Mouse (Mus musculus) hindbrain, postnatal 0 days (tissue): Measurements from ENCODE around the gene Mlph. TPM values are rescaled to one million over a fixed set of nuclear protein-coding genes. Genes with fewer than 3 reads are reported as not detected.

ENCODE experiments used
- ATAC-seq: fragments of 200-750 bp; cut with Nextera tagmentation; 2 replicates; pipeline ENCODE4 v1.8.0; 2017; ENCODE audit warnings: mild to moderate bottlenecking, moderate TSS enrichment, moderate library complexity
- DNase-seq: peaks from one replicate; pipeline ENCODE4 v3.0.0-alpha.2; 2015; ENCODE audit warnings: low spot score
- H3K27ac ChIP-seq: fragments of 300-500 bp; sonication (generic); 2 replicates; pipeline ENCODE4 v1.5.1; 2014; ENCODE audit warnings: mild to moderate bottlenecking
- H3K27me3 ChIP-seq: fragments of 300-500 bp; sonication (generic); 2 replicates; pipeline ENCODE4 v1.6.1; 2014; ENCODE audit warnings: low read length, mixed read lengths; ENCODE audit not compliant: insufficient read depth
- H3K36me3 ChIP-seq: fragments of 300-500 bp; sonication (generic); 2 replicates; pipeline ENCODE4 v1.6.1; 2014; ENCODE audit warnings: low read length, mixed read lengths; ENCODE audit not compliant: insufficient read depth
- H3K4me1 ChIP-seq: fragments of 300-500 bp; sonication (generic); 2 replicates; pipeline ENCODE4 v1.6.1; 2014; ENCODE audit warnings: antibody characterized with exemption, low read length, mixed read lengths; ENCODE audit not compliant: insufficient read depth
- H3K4me2 ChIP-seq: fragments of 300-500 bp; sonication (generic); 2 replicates; pipeline ENCODE4 v1.6.1; 2014; ENCODE audit warnings: low read depth, mild to moderate bottlenecking, low read length, moderate library complexity, mixed read lengths
- H3K4me3 ChIP-seq: fragments of 300-500 bp; sonication (generic); 2 replicates; pipeline ENCODE4 v1.5.1; 2014; ENCODE audit warnings: low read length
- H3K9ac ChIP-seq: fragments of 300-500 bp; sonication (generic); replicated peaks from 2 replicates; pipeline ENCODE4 v1.6.1; 2014; ENCODE audit warnings: mild to moderate bottlenecking, low read length, moderate library complexity, mixed read lengths
- H3K9me3 ChIP-seq: fragments of 300-500 bp; sonication (generic); 2 replicates; pipeline ENCODE4 v1.6.1; 2016; ENCODE audit warnings: low read length, mixed read lengths
- CTCF ChIP-seq: IDR thresholded peaks from 2 replicates; pipeline ENCODE4 v1.5.1; 2016; ENCODE audit warnings: antibody characterized with exemption, control low read depth, low read depth
- WGBS: fragments of 180-500 bp; shearing (Covaris S2); extraction: QIAGEN DNeasy Blood & Tissue Kit; methylation state at CpG from one replicate; pipeline ENCODE4 v1.1.7; 2014; 5-methylcytosine and 5-hydroxymethylcytosine counted together
- polyA plus RNA-seq: library from polyadenylated mRNA; unstranded; fragments of >200 nt; fragmentation: Nextera tagmentation; extraction: Ambion mirVana; gene quantifications from 2 replicates; pipeline ENCODE4 v1.2.1, GENCODE M21; 2015
- total RNA-seq: library from RNA; depleted of rRNA; stranded (reverse); fragments of >200 nt; gene quantifications from 2 replicates; pipeline ENCODE4 v1.2.3, GENCODE M21; 2014

Mlph gene
- total and polyA plus RNA-seq, 2 experiments from 2014 or later = 0.51 to 0.63 TPM

DNA sequence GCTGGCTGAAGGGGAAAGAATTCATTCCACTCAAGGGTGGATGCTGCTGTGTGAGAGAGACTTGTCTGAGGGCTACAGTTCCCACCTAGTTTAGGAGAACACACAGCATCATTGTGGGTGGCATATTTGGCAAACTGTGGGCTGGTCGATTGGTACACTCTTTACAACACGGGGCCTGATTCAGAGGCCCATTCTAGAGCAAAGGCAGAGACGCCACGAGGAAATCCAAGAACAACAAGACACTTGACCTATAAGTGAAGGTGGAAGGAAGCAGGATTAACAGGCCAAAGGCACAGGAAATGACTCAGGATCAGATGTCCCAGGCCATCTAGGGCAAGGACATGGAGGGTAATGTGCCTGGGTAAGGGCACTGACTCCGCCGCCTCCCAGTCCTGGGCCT is 14.5 kb upstream of the Mlph start:
- TF ChIP-seq CTCF = no peak
- H3K27me3 ChIP-seq = no peaks in the 10 kb centered on the region
- DNase-seq = no peak
- H3K9me3 ChIP-seq = no peaks in the 10 kb centered on the region
- peaks cover 5% of the 10 kb centered on the region; the same call in 1 of the 2 replicates for H3K4me1 ChIP-seq
- H3K9ac ChIP-seq = no peak overlapping the region
- H3K4me3 ChIP-seq = no peak overlapping the region
- no peak for ATAC-seq
- H3K4me2 ChIP-seq = no peak overlapping the region
- WGBS = 85% methylated on average over 6 of the region's 6 CpGs
- no peaks in the 10 kb centered on the region for H3K36me3 ChIP-seq
- no peak overlapping the region for H3K27ac ChIP-seq

DNA sequence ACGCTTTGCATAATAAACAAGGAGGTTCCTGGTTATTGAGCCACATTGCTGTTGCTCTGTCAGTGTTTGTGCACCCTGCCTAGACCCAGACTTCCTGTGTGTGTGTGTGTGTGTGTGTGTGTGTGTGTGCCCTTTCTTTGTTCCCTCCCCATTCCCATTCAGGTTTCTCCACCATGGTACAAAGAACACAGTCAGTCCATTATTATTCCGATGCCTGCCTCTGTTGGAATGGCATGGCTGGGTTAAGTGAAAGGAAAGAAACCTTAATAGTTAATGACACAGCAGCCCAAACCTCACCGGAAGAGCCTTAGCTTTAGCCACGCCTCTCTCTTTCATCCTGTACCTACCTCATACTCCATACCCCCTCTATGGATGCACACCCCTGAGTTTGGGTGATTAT is 13.6 kb upstream of the Mlph start:
- Histone ChIP-seq H3K4me2 (no peak overlapping the region), H3K4me3 (no peak overlapping the region), H3K27ac (no peak overlapping the region), H3K27me3 (no peaks in the 10 kb centered on the region), H3K36me3 (no peaks in the 10 kb centered on the region), H3K9me3 (no peaks in the 10 kb centered on the region), H3K4me1 (peaks cover 5% of the 10 kb centered on the region; the same call in 1 of the 2 replicates), H3K9ac (no peak overlapping the region)
- no peak for DNase-seq
- ATAC-seq = no peak
- no peak for TF ChIP-seq CTCF
- WGBS = 47% methylated on average over 4 of the region's 4 CpGs

DNA sequence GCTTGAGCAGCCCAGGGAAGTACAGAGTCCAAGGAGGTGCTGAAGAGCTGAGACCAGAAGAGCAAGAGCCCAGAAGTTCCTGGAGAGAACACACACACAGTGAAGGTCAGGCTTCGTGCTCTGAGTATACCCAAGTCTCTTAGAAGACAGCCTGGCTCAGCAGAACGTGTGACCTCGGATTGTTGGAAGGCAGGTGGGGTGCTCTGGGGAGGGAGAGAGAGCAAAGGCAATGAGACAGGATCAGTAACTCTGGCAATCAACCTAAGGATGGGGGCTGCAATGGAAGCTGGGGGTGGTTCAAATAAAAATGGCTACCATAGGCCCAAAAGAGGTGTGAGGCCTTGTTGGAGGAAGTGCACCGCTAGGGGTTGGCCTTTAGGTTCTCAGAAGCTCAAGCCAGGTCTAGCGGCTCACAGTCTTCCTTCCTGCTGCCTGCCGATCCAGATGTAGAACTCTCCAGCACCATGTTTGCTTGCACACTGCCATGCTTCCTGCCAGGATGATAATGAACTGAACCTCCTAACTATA is 13.1 kb upstream of the Mlph start:
- Histone ChIP-seq H3K36me3 (no peaks in the 10 kb centered on the region), H3K4me3 (no peak overlapping the region), H3K4me2 (no peak overlapping the region), H3K27me3 (no peaks in the 10 kb centered on the region), H3K4me1 (peaks cover 5% of the 10 kb centered on the region; the same call in 1 of the 2 replicates), H3K9me3 (no peaks in the 10 kb centered on the region), H3K27ac (no peak overlapping the region), H3K9ac (no peak overlapping the region)
- ATAC-seq = no peak
- no peak for TF ChIP-seq CTCF
- WGBS = 87% methylated on average over 6 of the region's 6 CpGs
- no peak for DNase-seq

DNA sequence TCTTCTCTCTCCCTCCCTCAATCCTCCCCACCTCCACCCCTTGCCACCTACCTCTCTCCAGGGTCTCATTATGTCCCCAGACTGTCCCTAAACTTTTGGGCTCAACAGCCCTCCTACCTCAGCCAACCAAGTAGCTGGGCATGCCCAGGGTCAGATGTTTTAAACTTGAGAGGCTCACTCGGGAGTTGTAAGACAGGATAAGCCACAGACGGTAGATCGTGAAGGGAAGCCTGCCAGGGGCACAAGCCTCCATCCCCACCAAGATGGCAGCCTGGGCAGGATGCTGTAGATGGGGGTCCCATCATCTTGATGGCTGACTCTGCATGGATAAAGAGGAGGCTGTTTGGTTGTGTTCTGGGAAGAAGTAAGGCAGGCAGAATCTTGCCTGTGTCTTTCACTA is 12.1 kb upstream of the Mlph start:
- H3K27me3 ChIP-seq = no peaks in the 10 kb centered on the region
- ATAC-seq = no peak
- H3K4me1 ChIP-seq = peaks cover 5% of the 10 kb centered on the region; the same call in 1 of the 2 replicates
- no peaks in the 10 kb centered on the region for H3K36me3 ChIP-seq
- no peak overlapping the region for H3K4me2 ChIP-seq
- no peak for DNase-seq
- H3K9ac ChIP-seq = no peak overlapping the region
- WGBS = 89% methylated on average over 3 of the region's 3 CpGs
- no peak overlapping the region for H3K27ac ChIP-seq
- H3K4me3 ChIP-seq = no peak overlapping the region
- no peak for TF ChIP-seq CTCF
- H3K9me3 ChIP-seq = no peaks in the 10 kb centered on the region

DNA sequence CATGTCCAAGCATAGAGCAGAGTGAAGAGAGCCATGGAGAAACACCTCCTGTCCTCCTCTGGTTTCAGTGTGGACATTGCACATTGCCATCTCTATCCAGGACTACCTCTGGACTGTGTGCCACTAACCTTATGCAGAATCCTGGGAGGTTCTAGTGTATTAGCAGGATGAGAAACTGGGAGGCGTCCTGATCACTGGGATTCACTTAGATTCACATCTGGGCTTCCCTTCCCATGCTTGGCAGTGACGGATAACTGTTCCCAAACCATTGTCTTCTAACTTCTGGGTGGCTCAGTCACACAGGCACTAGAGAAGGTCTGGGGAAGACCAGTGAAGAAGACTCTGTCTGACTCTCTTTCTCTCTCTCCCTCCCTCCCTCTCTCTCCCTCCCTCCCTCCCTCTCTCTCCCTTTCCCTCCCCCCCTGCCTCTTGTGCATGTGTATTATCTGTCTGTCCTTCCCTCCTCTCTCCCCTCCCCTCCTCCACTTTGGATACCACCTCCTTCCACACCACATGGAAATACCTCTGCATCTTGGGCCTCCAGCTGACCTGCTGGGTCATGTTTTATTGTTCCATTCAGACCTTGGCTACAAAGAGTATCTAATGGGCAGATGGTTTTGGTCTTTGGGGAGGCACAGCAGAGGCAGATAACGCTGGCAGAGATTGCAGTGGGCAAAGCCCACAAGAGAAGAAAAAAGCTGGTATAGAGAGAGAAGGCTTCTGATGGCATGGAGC is 11.5 kb upstream of the Mlph start:
- Histone ChIP-seq H3K9ac (no peak overlapping the region), H3K27ac (no peak overlapping the region), H3K4me3 (no peak overlapping the region), H3K27me3 (no peaks in the 10 kb centered on the region), H3K4me1 (peaks cover 5% of the 10 kb centered on the region; the same call in 1 of the 2 replicates), H3K36me3 (no peaks in the 10 kb centered on the region), H3K4me2 (no peak overlapping the region), H3K9me3 (no peaks in the 10 kb centered on the region)
- TF ChIP-seq CTCF = no peak
- ATAC-seq (no peak), DNase-seq (no peak)
- WGBS = 47% methylated on average over 3 of the region's 3 CpGs

DNA sequence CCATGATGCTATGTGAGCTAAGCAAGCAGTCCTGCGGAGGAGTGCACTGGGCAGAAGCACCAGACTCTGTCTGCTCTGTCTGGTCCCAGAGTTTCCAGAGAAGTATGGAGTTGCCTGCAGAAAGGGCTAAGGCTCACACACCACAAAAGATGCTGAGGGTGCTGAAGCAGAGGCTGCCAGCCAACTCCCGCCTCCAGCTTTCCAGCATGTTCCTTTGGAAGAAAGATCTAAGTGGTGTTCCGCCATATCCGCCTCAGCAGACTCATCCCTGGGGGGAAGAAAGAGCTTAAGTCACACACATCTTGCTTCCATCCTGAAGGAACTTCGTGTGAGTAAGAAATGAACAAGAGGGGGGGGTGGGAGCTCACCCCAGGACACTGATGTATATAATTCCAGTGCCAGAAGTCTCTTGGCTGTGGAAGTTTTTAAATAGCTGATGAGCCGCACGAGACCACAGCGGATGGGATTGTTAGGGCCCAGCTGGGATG is 10.9 kb upstream of the Mlph start:
- Histone ChIP-seq H3K4me3 (no peak overlapping the region), H3K9ac (no peak overlapping the region), H3K27me3 (no peaks in the 10 kb centered on the region), H3K4me1 (peaks cover 5% of the 10 kb centered on the region; the same call in 1 of the 2 replicates), H3K36me3 (no peaks in the 10 kb centered on the region), H3K27ac (no peak overlapping the region), H3K4me2 (no peak overlapping the region), H3K9me3 (no peaks in the 10 kb centered on the region)
- WGBS = 44% methylated on average over 8 of the region's 8 CpGs
- ATAC-seq (no peak), DNase-seq (peak; percentile 18)
- TF ChIP-seq CTCF = no peak
